Comparison of ENCODE assay signal across 10 mouse cellular contexts in the genomic region with DNA sequence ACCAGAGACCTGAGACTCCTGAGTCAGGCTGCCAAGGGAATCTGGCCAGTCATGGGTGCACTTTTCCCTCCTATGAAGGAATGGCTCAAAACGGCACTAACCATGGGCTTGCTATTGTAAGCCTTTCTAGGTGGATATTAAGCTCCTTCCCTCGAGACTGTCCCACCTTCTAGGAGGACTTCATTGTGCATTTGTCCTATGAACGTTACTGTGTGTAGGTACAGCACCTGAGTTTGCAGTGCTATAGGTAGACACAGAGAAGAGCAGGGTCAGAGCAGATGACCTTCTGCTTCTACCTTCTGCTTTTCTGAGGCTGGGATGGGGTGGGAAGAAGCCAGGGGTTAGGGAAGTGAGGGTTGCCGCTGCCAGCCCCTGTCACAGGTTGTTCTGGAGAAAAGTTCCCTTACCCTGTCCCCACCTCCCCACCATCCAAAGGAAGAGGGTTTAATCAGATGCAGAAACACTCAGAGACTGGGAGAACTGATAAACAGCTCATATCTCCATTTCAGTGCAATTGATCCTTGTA.
DNase-seq lines count a peak whose midpoint lies in the region; ATAC-seq and TF ChIP-seq lines count a peak whose summit lies in the region.
"Had no signal": no experiment of that assay in that cellular context is flagged by ENCODE, and none has a peak within 500 bp of the region (broad histone marks: within the 10 kb centered on the region; RNA-seq: fewer than 3 reads in every experiment).

No protein-coding gene starts in this region.

- 87% methylated on average over 4 of the region's 4 CpGs for WGBS in intestine, embryonic 14.5 days
- WGBS in intestine, postnatal 0 days: 85% methylated on average over 4 of the region's 4 CpGs
- 72% methylated on average over 4 of the region's 4 CpGs for WGBS in intestine, embryonic 15.5 days

- no peak overlapping the region for H3K4me2 ChIP-seq in intestine, embryonic 14.5 days (ENCODE audit: low read length)
- no peak overlapping the region for H3K4me2 ChIP-seq in intestine, postnatal 0 days (replicated peaks; ENCODE audit: low read depth)
- H3K4me2 ChIP-seq in intestine, embryonic 15.5 days (replicated peaks): no peak overlapping the region

- H3K9me3 ChIP-seq in intestine, embryonic 14.5 days (ENCODE audit: control insufficient read depth, low read length): no peaks in the 10 kb centered on the region
- no peaks in the 10 kb centered on the region for H3K9me3 ChIP-seq in intestine, postnatal 0 days (ENCODE audit: control insufficient read depth)
- no peaks in the 10 kb centered on the region for H3K9me3 ChIP-seq in intestine, embryonic 15.5 days

- peaks cover 26% of the 10 kb centered on the region for H3K4me1 ChIP-seq in intestine, embryonic 14.5 days (replicated peaks; ENCODE audit: control insufficient read depth, insufficient read depth, low read length)
- H3K4me1 ChIP-seq in intestine, postnatal 0 days (replicated peaks; ENCODE audit: control insufficient read depth, insufficient read depth, low read length): peaks cover 6% of the 10 kb centered on the region; the same call in 1 of the 2 replicates
- no peaks in the 10 kb centered on the region for H3K4me1 ChIP-seq in testis, adult 2 months (ENCODE audit: control insufficient read depth, insufficient read depth, low read length)
- H3K4me1 ChIP-seq in intestine, embryonic 15.5 days (replicated peaks): peaks cover 4% of the 10 kb centered on the region

- no peak for TF ChIP-seq POLR2A in testis, adult 2 months (IDR thresholded peaks at IDR 0.05; ENCODE audit: control insufficient read depth, low read depth, low read length)

- TF ChIP-seq CTCF in intestine, postnatal 0 days (IDR thresholded peaks at IDR 0.05; ENCODE audit: low read depth): no peak
- no peak for TF ChIP-seq CTCF in testis, adult 2 months (IDR thresholded peaks at IDR 0.05; ENCODE audit: control insufficient read depth, insufficient read depth, insufficient replicate concordance, low read depth, low read length)

- H3K4me3 ChIP-seq in intestine, embryonic 14.5 days (ENCODE audit: low read depth, low read length): no peak overlapping the region
- H3K4me3 ChIP-seq in intestine, postnatal 0 days (ENCODE audit: low read depth, low read length): no peak overlapping the region
- no peak overlapping the region for H3K4me3 ChIP-seq in testis, adult 2 months (ENCODE audit: control insufficient read depth, low read depth, low read length)
- H3K4me3 ChIP-seq in intestine, embryonic 15.5 days (replicated peaks): no peak overlapping the region

- H3K27ac ChIP-seq in intestine, embryonic 14.5 days (ENCODE audit: low read depth): peak overlapping the region; percentile 78; the same call in 1 of the 2 replicates
- no peak overlapping the region for H3K27ac ChIP-seq in intestine, postnatal 0 days (ENCODE audit: low read depth, low read length)
- peak overlapping the region; percentile 48; the same call in 1 of the 2 replicates for H3K27ac ChIP-seq in testis, adult 2 months (ENCODE audit: control insufficient read depth, insufficient read depth, low read depth, low read length)
- peak overlapping the region; percentile 54; the same call in 1 of the 2 replicates for H3K27ac ChIP-seq in intestine, embryonic 15.5 days

- no peaks in the 10 kb centered on the region for H3K36me3 ChIP-seq in intestine, embryonic 14.5 days (ENCODE audit: control insufficient read depth, insufficient read depth, low read length)
- no peaks in the 10 kb centered on the region for H3K36me3 ChIP-seq in intestine, postnatal 0 days (ENCODE audit: control insufficient read depth, insufficient read depth)
- H3K36me3 ChIP-seq in testis, adult 2 months (ENCODE audit: control insufficient read depth, insufficient read depth, low read length): no peaks in the 10 kb centered on the region
- H3K36me3 ChIP-seq in intestine, embryonic 15.5 days: no peaks in the 10 kb centered on the region

- DNase-seq in intestine, embryonic 14.5 days (ENCODE audit: low spot score): no peak
- no peak for DNase-seq in testis, postnatal 14 days (ENCODE audit: low spot score)
- DNase-seq in cerebellum, adult 11 months: no peak
- no peak for DNase-seq in urinary bladder, postnatal 10 days (ENCODE audit: low spot score)
- DNase-seq: adrenal gland, postnatal 14 days; embryo, embryonic 11 days; gastrocnemius, postnatal 14 days had no signal

- H3K9ac ChIP-seq in intestine, embryonic 14.5 days (ENCODE audit: low read length): no peak overlapping the region
- H3K9ac ChIP-seq in intestine, postnatal 0 days (ENCODE audit: low read depth, low read length): no peak overlapping the region
- no peak overlapping the region for H3K9ac ChIP-seq in intestine, embryonic 15.5 days

- no peak for ATAC-seq in intestine, embryonic 14.5 days (replicated peaks; ENCODE audit: low FRiP score, low TSS enrichment, low read depth)
- no peak for ATAC-seq in intestine, postnatal 0 days
- ATAC-seq in intestine, embryonic 15.5 days: no peak

- H3K27me3 ChIP-seq in intestine, embryonic 14.5 days (replicated peaks; ENCODE audit: control insufficient read depth, insufficient read depth, low read length): no peaks in the 10 kb centered on the region
- no peaks in the 10 kb centered on the region for H3K27me3 ChIP-seq in intestine, postnatal 0 days (replicated peaks; ENCODE audit: control insufficient read depth, insufficient read depth, low read length)
- no peaks in the 10 kb centered on the region for H3K27me3 ChIP-seq in testis, adult 2 months (ENCODE audit: control insufficient read depth, insufficient read depth, low read length)
- no peaks in the 10 kb centered on the region for H3K27me3 ChIP-seq in intestine, embryonic 15.5 days (replicated peaks)
